Mouse (Mus musculus) hindbrain, embryonic 15.5 days (tissue): ENCODE data around the gene Sipa1l3. TPM values are rescaled to one million over a fixed set of nuclear protein-coding genes. Genes with fewer than 3 reads are reported as not detected.
A peak's percentile ranks its signal among the peaks of the same experiment; 100 is the strongest.

Source experiments
- ATAC-seq: fragments of 200-750 bp; cut with Nextera tagmentation; 2 replicates; pipeline ENCODE4 v1.8.0; 2017; ENCODE audit warnings: low read depth, moderate number of reproducible peaks, moderate TSS enrichment; ENCODE audit not compliant: low FRiP score
- H3K27ac ChIP-seq: fragments of 300-500 bp; sonication (generic); replicated peaks from 2 replicates; pipeline ENCODE4 v1.5.1; 2015; ENCODE audit warnings: mild to moderate bottlenecking, inconsistent platforms
- H3K27me3 ChIP-seq: fragments of 300-500 bp; sonication (generic); 2 replicates; pipeline ENCODE4 v1.6.1; 2015; ENCODE audit warnings: control low read depth, inconsistent platforms
- H3K36me3 ChIP-seq: fragments of 300-500 bp; sonication (generic); 2 replicates; pipeline ENCODE4 v1.6.1; 2015; ENCODE audit warnings: control low read depth, inconsistent platforms
- H3K4me1 ChIP-seq: fragments of 300-500 bp; sonication (generic); replicated peaks from 2 replicates; pipeline ENCODE4 v1.6.1; 2015; ENCODE audit warnings: control low read depth, inconsistent platforms
- H3K4me2 ChIP-seq: fragments of 300-500 bp; sonication (generic); 2 replicates; pipeline ENCODE4 v1.6.1; 2015; ENCODE audit warnings: moderate library complexity, mild to moderate bottlenecking, inconsistent platforms
- H3K4me3 ChIP-seq: fragments of 300-500 bp; sonication (generic); 2 replicates; pipeline ENCODE4 v1.5.1; 2015; ENCODE audit warnings: mild to moderate bottlenecking, inconsistent platforms
- H3K9ac ChIP-seq: fragments of 300-500 bp; sonication (generic); 2 replicates; pipeline ENCODE4 v1.6.1; 2015; ENCODE audit warnings: inconsistent platforms
- H3K9me3 ChIP-seq: fragments of 300-500 bp; sonication (generic); 2 replicates; pipeline ENCODE4 v1.6.1; 2016; ENCODE audit warnings: control low read depth, inconsistent platforms
- WGBS: fragments of 180-500 bp; shearing (Covaris S2); methylation state at CpG from one replicate; pipeline ENCODE4 v1.1.7; 2015; 5-methylcytosine and 5-hydroxymethylcytosine counted together
- polyA plus RNA-seq: library from polyadenylated mRNA; unstranded; fragments of >200 nt; fragmentation: Nextera tagmentation; extraction: Ambion mirVana; gene quantifications from 2 replicates; pipeline ENCODE4 v1.2.1, GENCODE M21; 2015

Gene Sipa1l3
- polyA plus RNA-seq, 1 experiment from 2014 or later, result 23.3 TPM

DNA sequence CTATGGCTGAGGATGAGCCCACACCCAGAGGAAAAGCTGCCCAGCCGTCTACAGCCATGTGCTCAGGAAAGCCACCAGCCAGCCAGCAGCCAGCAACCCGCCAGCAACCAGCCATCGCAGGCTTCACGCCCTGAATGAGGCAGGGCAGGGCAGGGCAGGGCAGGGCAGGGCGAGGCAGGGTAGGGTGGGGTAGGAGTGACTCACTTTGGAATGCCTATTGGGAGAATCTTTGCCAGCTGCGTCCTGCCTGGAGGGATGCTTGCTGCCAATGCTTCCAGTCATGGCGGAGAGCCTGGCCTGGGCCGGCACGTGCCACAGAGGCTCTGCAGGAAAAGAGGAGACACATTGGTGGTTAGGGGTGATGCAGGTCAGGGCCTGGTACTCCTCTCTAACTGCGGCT, 168.0 kb downstream of the Sipa1l3 start:
- H3K36me3 ChIP-seq, result peaks cover 46% of the 10 kb centered on the region; the same call in 1 of the 2 replicates
- H3K9me3 ChIP-seq, result no peaks in the 10 kb centered on the region

DNA sequence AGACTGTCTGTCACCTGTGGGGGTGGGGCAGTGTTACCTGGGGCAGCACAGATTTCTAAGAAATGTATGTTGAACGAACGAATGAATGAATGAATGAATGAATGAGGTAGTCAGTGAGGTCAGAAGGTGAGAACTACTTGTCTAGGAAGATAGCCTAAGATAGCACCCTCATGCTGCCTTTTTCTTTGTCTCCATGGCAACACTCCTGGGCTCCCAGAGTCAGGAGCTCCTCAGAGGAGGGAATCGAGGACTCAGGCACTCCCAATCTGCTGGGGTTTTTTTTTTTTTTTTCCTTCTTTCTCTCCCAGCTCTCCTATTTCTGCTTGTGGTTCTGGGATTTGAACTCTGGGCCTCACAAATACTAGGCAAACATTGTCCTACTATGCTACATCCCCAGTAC, 172.2 kb downstream of the Sipa1l3 start:
- 56% methylated on average over 3 of the region's 3 CpGs for WGBS
- H3K27me3 ChIP-seq, result no peaks in the 10 kb centered on the region
- ATAC-seq, result no peak

More for the DNA sequence above, 168.0 kb downstream of the Sipa1l3 start:
- no peak overlapping the region for H3K9ac ChIP-seq
- ATAC-seq, result no peak
- no peaks in the 10 kb centered on the region for H3K27me3 ChIP-seq
- H3K27ac ChIP-seq, result no peak overlapping the region
- no peak overlapping the region for H3K4me3 ChIP-seq
- WGBS, result 87% methylated on average over 10 of the region's 10 CpGs
- no peak overlapping the region for H3K4me2 ChIP-seq
- H3K4me1 ChIP-seq, result peaks cover 10% of the 10 kb centered on the region

DNA sequence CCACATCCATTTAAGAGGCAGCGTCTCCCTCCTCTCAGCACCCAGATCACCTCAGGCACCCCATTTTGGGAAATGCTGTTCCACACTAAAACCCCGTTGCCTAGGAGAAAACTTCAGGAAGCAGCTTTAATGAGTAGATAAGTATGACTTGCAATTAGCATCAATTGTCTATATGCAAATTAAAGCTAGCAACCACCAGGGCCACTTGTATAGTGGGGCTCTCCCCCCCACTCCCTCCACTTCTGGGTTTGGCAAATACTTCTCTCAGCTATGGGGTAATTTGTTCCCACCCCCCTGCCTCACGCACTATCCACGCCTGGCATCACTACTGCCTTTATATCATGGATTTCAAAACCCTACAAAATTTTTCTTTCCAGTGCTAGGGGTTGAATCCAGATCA, 172.9 kb downstream of the Sipa1l3 start:
- Histone ChIP-seq H3K27ac (peak overlapping the region; percentile 45; the same call in 1 of the 2 replicates), H3K27me3 (no peaks in the 10 kb centered on the region), H3K36me3 (peaks cover 20% of the 10 kb centered on the region; the same call in 1 of the 2 replicates), H3K4me2 (no peak overlapping the region), H3K4me3 (no peak overlapping the region), H3K9ac (no peak overlapping the region), H3K9me3 (no peaks in the 10 kb centered on the region), H3K4me1 (peaks cover 20% of the 10 kb centered on the region)
- ATAC-seq, result no peak
- WGBS, result 55% methylated on average over 4 of the region's 4 CpGs

More for the DNA sequence above, 172.2 kb downstream of the Sipa1l3 start:
- Histone ChIP-seq H3K4me2 (no peak overlapping the region), H3K9me3 (no peaks in the 10 kb centered on the region), H3K4me3 (no peak overlapping the region), H3K27ac (peak overlapping the region; percentile 45; the same call in 1 of the 2 replicates), H3K9ac (no peak overlapping the region), H3K4me1 (peaks cover 20% of the 10 kb centered on the region), H3K36me3 (peaks cover 26% of the 10 kb centered on the region; the same call in 1 of the 2 replicates)

DNA sequence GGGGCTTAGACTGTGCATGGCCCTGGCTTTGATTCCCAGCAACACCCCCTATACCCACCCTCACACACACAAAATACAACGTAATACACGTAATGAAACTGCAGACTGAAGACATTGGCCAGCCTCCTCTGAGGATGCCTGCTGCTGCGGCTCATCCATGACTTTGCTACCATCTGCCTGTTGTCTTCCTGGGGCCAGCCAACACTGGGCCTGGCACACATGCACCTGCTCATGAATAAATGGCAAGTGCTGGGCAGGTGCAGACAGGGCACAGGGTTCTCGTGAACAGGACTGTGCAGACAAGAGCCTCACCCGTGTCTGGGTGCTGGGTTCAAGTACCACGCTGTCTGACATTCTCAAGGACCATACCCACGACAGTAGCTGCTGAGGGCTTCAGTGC, 174.7 kb downstream of the Sipa1l3 start:
- no peak overlapping the region for H3K4me2 ChIP-seq
- WGBS, result 84% methylated on average over 7 of the region's 7 CpGs
- H3K4me3 ChIP-seq, result no peak overlapping the region
- H3K9ac ChIP-seq, result no peak overlapping the region
- no peaks in the 10 kb centered on the region for H3K27me3 ChIP-seq
- H3K9me3 ChIP-seq, result no peaks in the 10 kb centered on the region
- H3K4me1 ChIP-seq, result peaks cover 20% of the 10 kb centered on the region
- H3K36me3 ChIP-seq, result peaks cover 5% of the 10 kb centered on the region; the same call in 1 of the 2 replicates
- no peak overlapping the region for H3K27ac ChIP-seq
- no peak for ATAC-seq

DNA sequence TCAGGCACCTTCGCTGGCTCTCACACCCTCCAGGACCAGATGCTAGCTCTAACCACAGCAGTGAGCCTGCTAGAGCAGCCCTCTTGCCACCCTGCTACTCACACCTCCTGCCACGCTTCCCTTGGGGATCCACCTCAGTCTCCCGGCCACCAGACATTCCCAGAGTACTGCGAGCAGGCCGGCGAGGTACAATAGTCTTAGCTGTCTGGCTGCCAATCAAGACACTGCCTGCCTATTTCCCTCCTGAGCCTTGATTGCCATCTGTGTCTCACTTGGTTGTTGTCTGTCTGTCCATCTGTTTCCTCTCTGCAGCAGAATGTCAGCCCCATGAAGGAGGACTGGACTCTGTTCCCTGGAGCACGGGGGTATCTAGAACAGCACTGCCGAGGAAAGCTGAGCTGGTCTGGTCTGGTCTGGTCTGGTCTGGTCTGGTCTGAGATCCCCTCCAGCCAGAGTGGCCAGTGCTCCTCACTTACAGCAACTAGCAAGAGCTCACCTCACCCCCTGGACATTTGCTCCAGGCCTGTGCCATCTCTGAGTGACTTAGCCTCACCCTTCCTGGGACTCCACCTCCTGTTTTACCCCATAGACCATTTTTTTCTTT, 175.8 kb downstream of the Sipa1l3 start:
- Histone ChIP-seq H3K9ac (no peak overlapping the region), H3K4me3 (no peak overlapping the region), H3K27ac (peak overlapping the region; percentile 28), H3K27me3 (no peaks in the 10 kb centered on the region), H3K36me3 (no peaks in the 10 kb centered on the region; the same call in 1 of the 2 replicates), H3K4me1 (peaks cover 20% of the 10 kb centered on the region), H3K9me3 (no peaks in the 10 kb centered on the region), H3K4me2 (no peak overlapping the region)
- WGBS, result 46% methylated on average over 8 of the region's 8 CpGs
- no peak for ATAC-seq

DNA sequence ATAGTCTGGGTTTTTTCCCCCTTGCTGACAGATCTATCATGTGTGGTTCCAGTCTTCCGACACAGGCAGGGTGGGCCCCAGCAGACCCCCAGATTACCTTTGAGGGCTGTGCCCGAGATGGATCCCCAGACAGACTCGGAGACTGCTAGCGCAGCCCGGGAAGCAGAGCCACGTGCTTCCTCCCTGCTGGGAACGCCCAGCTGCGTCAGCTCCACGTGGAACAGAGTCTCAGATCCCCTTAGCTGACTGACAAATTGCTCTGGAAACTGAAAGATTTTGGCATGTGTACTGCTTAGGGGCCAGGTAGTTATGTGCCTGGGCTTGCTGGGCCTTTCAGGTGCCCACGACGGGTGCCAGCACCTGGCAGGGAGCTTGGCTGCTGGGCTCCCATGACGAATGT, 176.7 kb downstream of the Sipa1l3 start:
- 0 out of 2 replicates have a peak, but pooled peaks have one; percentile 28 for ATAC-seq
- WGBS, result 45% methylated on average over 12 of the region's 12 CpGs
- no peaks in the 10 kb centered on the region for H3K27me3 ChIP-seq
- H3K9ac ChIP-seq, result no peak overlapping the region
- H3K36me3 ChIP-seq, result peaks cover 3% of the 10 kb centered on the region
- peak overlapping the region; percentile 28 for H3K27ac ChIP-seq
- H3K9me3 ChIP-seq, result no peaks in the 10 kb centered on the region
- no peak overlapping the region for H3K4me2 ChIP-seq
- peaks cover 20% of the 10 kb centered on the region for H3K4me1 ChIP-seq
- H3K4me3 ChIP-seq, result no peak overlapping the region

DNA sequence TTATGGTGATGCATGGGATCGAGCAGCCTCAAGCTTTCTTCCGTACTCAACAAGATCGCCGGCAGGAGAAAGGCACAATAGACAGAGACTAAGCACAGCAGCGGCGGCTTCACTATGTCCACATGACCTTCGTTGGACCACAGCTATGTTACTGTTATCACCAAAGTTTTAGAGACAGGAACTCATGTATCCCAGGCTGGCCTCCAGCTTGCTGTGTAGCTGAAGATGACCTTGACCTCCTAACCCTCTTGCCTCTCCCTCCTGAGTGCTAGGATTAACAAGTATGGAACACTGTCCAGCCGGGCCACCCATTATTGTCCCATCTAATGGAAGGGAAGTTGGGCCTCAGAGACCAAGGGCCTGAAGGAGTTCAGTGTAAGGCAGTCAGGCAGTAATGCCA, 177.6 kb downstream of the Sipa1l3 start:
- H3K4me3 ChIP-seq, result no peak overlapping the region
- ATAC-seq, result no peak

DNA sequence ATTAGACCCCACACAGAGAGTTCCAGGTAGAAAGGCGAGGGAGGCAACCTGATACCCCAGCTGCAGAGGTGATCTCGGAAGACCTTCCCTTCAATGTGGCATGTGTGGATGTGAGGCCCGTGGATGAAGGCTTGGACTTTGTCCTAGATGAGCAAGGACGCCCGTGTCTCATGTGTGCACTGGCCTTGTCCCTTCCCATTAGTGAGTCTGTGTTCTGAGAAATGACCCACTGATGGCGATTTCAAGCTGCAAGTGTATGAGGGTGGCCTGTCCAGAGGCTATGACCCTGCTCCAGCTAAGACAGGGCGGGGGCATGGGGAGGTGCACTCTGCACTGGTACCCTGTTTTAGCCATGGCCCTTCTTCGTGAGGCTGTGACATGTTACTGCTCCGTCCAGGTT, 178.2 kb downstream of the Sipa1l3 start:
- no peak overlapping the region for H3K9ac ChIP-seq

More for the DNA sequence above, 177.6 kb downstream of the Sipa1l3 start:
- Histone ChIP-seq H3K9me3 (no peaks in the 10 kb centered on the region), H3K27me3 (no peaks in the 10 kb centered on the region), H3K4me2 (no peak overlapping the region), H3K4me1 (peaks cover 12% of the 10 kb centered on the region), H3K27ac (no peak overlapping the region), H3K36me3 (peaks cover 3% of the 10 kb centered on the region), H3K9ac (no peak overlapping the region)
- WGBS, result 93% methylated on average over 8 of the region's 8 CpGs

DNA sequence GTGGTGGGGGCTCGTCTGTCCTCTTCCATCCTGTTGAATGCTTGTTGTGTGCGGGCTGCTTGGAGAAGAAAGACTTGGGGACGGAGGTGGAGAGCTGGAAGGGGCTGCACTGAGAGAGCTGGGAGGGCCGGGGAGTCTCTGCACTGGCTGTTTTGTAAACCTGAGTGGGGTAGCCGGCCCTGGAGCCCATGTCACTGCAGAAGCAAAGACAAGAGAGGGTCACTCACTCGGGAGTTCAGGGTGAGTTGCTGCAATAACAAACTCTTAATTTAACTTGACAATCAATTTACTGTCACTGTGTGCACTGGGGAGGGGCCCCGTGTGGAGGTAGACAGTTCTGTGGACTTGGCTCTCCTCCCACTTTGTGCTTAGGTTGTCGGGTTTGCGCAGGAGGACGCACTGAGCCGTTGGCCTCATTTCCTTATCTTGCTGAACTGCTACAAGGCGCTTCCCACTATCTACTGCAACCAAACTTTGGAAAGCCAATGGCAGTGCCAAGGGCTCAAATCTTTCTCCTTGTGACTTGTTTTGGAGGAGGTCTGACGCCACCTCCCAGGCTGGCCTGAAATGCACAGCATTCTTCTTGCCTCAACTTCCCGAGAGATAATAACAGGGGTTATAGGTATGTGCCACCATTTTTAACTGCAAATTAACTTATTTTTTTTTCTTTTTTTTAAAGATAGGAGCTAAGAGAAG, 179.3 kb downstream of the Sipa1l3 start:
- H3K4me2 ChIP-seq, result no peak overlapping the region
- no peak overlapping the region for H3K9ac ChIP-seq
- no peak overlapping the region for H3K27ac ChIP-seq
- peaks cover 9% of the 10 kb centered on the region for H3K4me1 ChIP-seq
- peaks cover 3% of the 10 kb centered on the region for H3K36me3 ChIP-seq
- no peaks in the 10 kb centered on the region for H3K9me3 ChIP-seq
- H3K4me3 ChIP-seq, result no peak overlapping the region
- 79% methylated on average over 14 of the region's 14 CpGs for WGBS
- no peaks in the 10 kb centered on the region for H3K27me3 ChIP-seq
- no peak for ATAC-seq

More for the DNA sequence above, 178.2 kb downstream of the Sipa1l3 start:
- H3K4me1 ChIP-seq, result peaks cover 9% of the 10 kb centered on the region
- H3K27ac ChIP-seq, result no peak overlapping the region
- WGBS, result 92% methylated on average over 9 of the region's 9 CpGs
- no peak overlapping the region for H3K4me2 ChIP-seq
- peaks cover 3% of the 10 kb centered on the region for H3K36me3 ChIP-seq
- H3K27me3 ChIP-seq, result no peaks in the 10 kb centered on the region
- no peaks in the 10 kb centered on the region for H3K9me3 ChIP-seq
- H3K4me3 ChIP-seq, result no peak overlapping the region
- ATAC-seq, result no peak

DNA sequence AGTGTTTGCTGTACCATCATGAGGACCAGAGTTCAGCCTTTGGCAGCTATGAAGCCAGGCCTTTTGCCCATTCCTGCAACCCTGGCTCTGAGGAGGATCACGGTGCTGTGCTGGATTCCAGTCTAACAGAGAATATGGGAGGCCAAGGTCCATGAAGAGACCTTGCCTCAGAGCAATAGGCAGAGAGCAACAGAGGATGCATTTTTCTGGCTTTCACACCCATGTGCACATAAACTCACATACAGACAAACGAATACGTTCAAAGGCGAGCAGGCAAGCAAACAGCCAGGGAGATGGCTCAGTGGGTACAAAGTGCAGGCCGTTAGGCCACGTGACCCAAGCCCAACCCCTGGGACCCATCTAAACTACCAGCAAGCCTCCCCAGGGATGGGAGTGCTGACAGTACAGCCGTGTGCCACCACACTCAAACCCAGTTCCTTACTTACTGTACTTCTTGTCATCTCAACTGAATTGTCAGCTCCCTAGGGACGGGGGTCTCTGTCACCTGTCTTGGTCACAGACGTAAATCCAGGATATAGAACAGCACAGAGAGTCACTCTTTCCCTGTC, 180.0 kb downstream of the Sipa1l3 start:
- Histone ChIP-seq H3K4me3 (no peak overlapping the region), H3K36me3 (peaks cover 3% of the 10 kb centered on the region), H3K9ac (no peak overlapping the region), H3K9me3 (no peaks in the 10 kb centered on the region), H3K27ac (no peak overlapping the region), H3K27me3 (no peaks in the 10 kb centered on the region), H3K4me1 (peaks cover 9% of the 10 kb centered on the region), H3K4me2 (no peak overlapping the region)
- 86% methylated on average over 9 of the region's 9 CpGs for WGBS
- no peak for ATAC-seq

DNA sequence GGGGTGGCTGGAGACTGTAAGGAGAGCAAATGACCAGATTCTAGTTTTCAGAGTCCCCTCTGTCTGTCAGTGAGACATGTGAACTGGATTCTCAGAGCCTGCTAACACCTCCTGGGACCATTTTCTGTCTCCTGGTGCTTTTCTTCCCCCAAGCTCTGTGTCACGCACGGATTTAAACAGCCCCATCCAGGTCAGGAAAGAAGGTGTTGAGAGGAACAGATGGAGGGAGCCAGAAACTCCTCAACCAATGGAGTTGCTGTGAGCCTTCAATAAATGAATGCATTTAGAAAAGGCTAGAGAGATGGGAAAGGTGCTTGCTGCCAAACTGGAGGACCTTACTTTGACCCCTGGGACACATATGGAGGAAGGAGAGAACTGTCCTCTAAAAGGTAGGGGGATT, 180.7 kb downstream of the Sipa1l3 start:
- no peak overlapping the region for H3K4me3 ChIP-seq
- peaks cover 7% of the 10 kb centered on the region for H3K36me3 ChIP-seq
- no peak for ATAC-seq
- WGBS, result 84% methylated on average over 2 of the region's 2 CpGs
- H3K27me3 ChIP-seq, result no peaks in the 10 kb centered on the region
- no peak overlapping the region for H3K27ac ChIP-seq
- H3K4me2 ChIP-seq, result no peak overlapping the region
- peaks cover 9% of the 10 kb centered on the region for H3K4me1 ChIP-seq
- no peaks in the 10 kb centered on the region for H3K9me3 ChIP-seq
- no peak overlapping the region for H3K9ac ChIP-seq

DNA sequence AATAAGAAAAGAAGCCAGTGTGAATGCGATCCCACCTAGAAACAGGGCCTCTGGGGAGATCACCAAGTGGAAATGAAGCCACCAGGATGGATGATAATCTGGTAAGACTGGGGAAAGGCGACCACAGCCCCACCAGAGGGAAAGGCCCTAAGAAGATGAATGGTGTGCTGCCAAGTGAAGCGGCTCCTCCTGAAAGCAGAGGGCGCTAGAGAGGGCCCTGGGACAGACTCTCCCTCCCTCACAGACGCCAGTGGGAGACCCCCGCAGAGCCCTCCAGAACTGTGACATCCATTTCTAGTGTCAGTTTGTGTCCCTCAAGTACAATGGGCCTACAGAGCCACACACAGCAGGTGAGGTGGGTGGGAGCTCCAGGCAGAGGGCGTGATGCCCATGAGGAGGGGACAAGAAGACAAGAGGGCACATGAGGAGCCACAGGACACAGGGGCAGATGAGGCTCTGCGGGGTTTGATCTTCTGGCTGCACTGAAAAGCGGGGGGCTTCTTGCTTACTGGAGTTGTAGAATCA, 181.6 kb downstream of the Sipa1l3 start:
- peaks cover under 1% of the 10 kb centered on the region; the same call in 1 of the 2 replicates for H3K4me1 ChIP-seq
- peaks cover 15% of the 10 kb centered on the region for H3K36me3 ChIP-seq
- 66% methylated on average over 9 of the region's 9 CpGs for WGBS
- H3K9me3 ChIP-seq, result no peaks in the 10 kb centered on the region
- H3K27me3 ChIP-seq, result no peaks in the 10 kb centered on the region
- no peak overlapping the region for H3K9ac ChIP-seq
- H3K4me2 ChIP-seq, result no peak overlapping the region
- no peak overlapping the region for H3K4me3 ChIP-seq
- H3K27ac ChIP-seq, result no peak overlapping the region
- ATAC-seq, result no peak
